Mouse (Mus musculus): Measurements from ENCODE around the gene Chmp2a. TPM values are rescaled to one million over a fixed set of nuclear protein-coding genes. Genes with fewer than 3 reads are reported as not detected.

Gene Chmp2a
- polyA plus RNA-seq, 1 experiment from 2014 or later: 146 TPM

DNA sequence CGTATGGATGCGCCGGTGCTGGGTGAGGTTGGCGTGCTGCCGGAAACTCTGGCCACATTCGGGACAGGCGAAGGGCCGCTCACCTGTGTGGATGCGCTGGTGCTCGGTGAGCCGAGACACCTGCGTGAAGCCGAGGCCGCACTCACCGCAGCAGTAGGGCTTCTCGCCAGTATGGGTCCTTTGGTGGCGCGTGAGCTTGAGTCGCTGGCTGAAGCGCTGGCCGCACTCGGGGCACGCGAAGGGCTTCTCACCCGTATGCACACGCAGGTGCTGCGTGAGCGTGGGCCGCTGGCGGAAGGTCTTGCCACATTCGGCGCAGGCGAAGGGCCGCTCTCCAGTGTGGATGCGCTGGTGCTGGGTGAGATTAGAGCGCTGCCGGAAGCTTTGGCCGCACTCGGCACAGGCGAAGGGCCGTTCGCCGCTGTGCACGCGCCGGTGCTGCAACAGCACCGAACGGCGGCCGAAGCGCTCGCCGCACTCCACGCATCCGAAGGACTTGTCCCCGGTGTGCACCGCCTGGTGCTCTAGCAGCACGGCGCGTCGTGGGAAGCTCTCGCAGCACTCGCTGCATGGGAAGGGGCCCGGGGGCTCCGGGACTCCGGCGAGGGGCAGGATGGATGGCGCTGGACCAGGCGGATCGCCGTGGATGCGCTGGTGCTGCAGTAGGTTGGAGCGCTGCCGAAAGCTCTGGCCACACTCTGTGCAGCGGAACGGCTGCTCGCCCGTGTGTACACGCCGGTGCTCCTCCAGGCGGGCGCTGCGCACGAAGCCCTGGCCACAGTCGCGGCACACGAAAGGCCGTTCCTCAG lies 9.0 kb upstream of the Chmp2a start:
- peak; percentile 41 for ATAC-seq (replicated peaks; ENCODE audit: low FRiP score)

DNA sequence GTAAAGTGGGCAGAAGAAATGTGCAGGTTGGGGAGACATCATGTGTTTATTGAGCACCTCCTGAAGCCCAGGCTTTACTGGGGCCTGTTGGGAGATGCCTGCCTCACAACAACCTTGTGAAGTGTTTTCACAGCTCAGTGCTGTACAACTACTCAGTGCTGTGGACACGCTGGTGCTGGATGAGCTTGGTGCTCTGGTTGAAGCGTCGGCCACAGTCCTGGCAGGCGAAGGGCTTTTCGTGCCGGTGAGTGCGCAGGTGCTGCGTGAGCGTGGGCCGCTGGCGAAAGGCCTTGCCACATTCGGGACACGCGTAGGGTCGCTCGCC lies 8.5 kb upstream of the Chmp2a start:
- no peak overlapping the region for H3K9ac ChIP-seq
- whole genome bisulfite sequencing: 41% methylated on average over 16 of the region's 16 CpGs
- peak overlapping the region; percentile 94 for H3K4me2 ChIP-seq
- H3K36me3 ChIP-seq: no peaks in the 10 kb centered on the region
- H3K27me3 ChIP-seq: peaks cover 44% of the 10 kb centered on the region
- no peaks in the 10 kb centered on the region for H3K9me3 ChIP-seq (replicated peaks)
- H3K27ac ChIP-seq: no peak overlapping the region
- H3K4me3 ChIP-seq (replicated peaks): peak overlapping the region; percentile 50
- peaks cover 27% of the 10 kb centered on the region for H3K4me1 ChIP-seq
- ATAC-seq (replicated peaks; ENCODE audit: low FRiP score): no peak

More for the DNA sequence above, 9.0 kb upstream of the Chmp2a start:
- no peak overlapping the region for H3K27ac ChIP-seq
- WGBS: 5% methylated on average over 88 of the region's 88 CpGs
- no peaks in the 10 kb centered on the region for H3K9me3 ChIP-seq (replicated peaks)
- peak overlapping the region; percentile 50 for H3K4me3 ChIP-seq (replicated peaks)
- H3K4me2 ChIP-seq: peak overlapping the region; percentile 94
- peak overlapping the region; percentile 64 for H3K9ac ChIP-seq
- peaks cover 25% of the 10 kb centered on the region for H3K4me1 ChIP-seq
- no peaks in the 10 kb centered on the region for H3K36me3 ChIP-seq
- peaks cover 44% of the 10 kb centered on the region for H3K27me3 ChIP-seq

DNA sequence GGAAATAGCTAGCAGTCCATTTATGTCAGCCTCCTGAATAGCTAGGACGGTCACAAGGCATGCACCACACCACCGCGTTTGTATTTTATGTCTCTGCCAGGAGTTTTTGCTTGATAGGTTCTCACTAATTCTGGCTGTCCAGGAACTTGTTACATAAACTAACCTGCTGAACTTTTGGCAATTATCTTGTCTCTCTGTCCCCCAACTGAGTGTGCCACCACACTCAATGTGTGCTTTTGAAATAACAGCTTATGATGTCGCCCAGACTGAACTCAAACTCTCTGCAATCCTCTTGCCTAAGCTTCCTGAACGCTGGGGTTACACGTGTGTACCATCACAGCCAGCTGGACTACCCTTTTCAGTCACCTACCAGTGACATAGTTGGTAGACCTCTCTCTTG lies 7.9 kb upstream of the Chmp2a start:
- Histone ChIP-seq H3K4me2 (no peak overlapping the region), H3K4me3 (replicated peaks) (no peak overlapping the region), H3K4me1 (peaks cover 27% of the 10 kb centered on the region), H3K9me3 (replicated peaks) (no peaks in the 10 kb centered on the region), H3K27ac (no peak overlapping the region), H3K36me3 (no peaks in the 10 kb centered on the region), H3K27me3 (peaks cover 44% of the 10 kb centered on the region), H3K9ac (no peak overlapping the region)
- ATAC-seq (replicated peaks; ENCODE audit: low FRiP score): no peak
- WGBS: 79% methylated on average over 6 of the region's 6 CpGs

DNA sequence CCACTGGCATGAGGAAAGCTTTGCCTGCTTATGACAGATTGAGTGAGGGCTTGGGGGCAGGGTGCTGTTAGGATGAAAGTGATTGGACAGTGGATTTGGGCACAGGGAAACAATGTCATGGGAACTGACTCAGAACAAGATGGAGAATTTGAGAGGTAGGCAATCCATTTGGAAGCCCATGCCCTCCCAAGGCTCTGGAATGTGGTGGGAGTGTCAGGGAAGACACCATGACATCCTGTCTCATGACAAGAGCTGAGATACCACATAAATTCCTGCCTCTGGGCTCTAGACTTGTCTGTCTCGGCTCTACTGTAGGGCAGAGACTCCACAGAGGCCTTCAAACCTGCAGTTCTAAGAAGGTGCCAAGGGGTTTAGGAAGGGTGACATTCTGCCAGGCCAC lies 6.6 kb upstream of the Chmp2a start:
- H3K4me2 ChIP-seq: no peak overlapping the region
- no peak overlapping the region for H3K27ac ChIP-seq
- peaks cover 3% of the 10 kb centered on the region for H3K36me3 ChIP-seq
- peaks cover 35% of the 10 kb centered on the region for H3K4me1 ChIP-seq
- H3K27me3 ChIP-seq: peaks cover 44% of the 10 kb centered on the region
- WGBS: 46% methylated on average over 1 of the region's 1 CpGs
- H3K4me3 ChIP-seq (replicated peaks): no peak overlapping the region
- H3K9ac ChIP-seq: no peak overlapping the region
- ATAC-seq (replicated peaks; ENCODE audit: low FRiP score): no peak
- H3K9me3 ChIP-seq (replicated peaks): no peaks in the 10 kb centered on the region

DNA sequence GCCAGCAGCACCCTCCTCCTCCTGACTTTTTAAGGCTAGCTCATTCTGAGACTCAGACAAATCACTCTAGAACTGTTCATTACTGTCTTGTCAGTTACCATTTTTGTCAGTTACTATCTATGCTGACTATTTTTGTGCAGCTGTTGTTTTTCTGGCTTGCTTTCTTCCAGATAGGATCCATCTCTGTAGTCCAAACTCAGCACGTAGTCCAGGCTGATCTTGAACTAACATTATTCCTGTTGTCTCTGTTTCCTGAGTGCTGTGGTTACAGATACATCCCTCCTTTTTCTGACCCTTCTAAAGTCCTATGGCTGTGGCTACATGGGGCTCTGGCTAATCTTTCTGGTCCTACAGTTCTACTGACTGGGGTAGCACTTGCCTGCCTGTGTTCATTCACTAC lies 4.6 kb upstream of the Chmp2a start:
- Histone ChIP-seq H3K36me3 (peaks cover 17% of the 10 kb centered on the region), H3K9me3 (replicated peaks) (no peaks in the 10 kb centered on the region)
- WGBS: 74% methylated on average over 1 of the region's 1 CpGs

DNA sequence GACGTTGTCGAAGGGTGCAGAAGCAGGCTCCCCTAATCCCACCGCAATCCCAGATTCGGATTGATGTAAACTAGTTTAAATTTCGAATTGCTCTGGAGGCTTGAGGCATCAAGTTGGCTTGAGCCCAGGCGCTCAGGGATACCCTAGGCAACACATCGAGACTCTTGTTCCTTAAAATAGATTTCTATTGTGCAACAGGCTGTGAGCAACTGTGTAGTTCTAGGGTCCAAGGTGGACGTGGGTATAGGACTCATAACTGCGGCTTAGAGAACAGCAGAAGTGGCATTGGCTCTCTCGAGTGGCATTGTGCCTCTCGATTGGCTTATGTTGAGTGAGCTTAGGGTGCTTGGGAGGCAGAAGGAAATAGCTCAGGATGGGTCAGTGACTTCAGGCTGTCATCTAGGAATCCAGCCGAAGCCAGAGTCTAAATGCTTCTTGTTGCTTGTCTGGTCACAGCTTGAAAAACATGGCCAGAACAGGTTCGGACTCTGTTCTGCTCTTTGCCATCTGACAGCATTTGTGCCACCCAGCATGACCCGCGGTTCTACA lies 4.1 kb upstream of the Chmp2a start:
- Histone ChIP-seq H3K4me1 (peaks cover 46% of the 10 kb centered on the region), H3K27ac (peak overlapping the region; percentile 100), H3K9ac (peak overlapping the region; percentile 99), H3K36me3 (peaks cover 17% of the 10 kb centered on the region), H3K4me3 (replicated peaks) (peak overlapping the region; percentile 84), H3K4me2 (peak overlapping the region; percentile 72), H3K9me3 (replicated peaks) (no peaks in the 10 kb centered on the region), H3K27me3 (peaks cover 23% of the 10 kb centered on the region)
- ATAC-seq (replicated peaks; ENCODE audit: low FRiP score): no peak
- 16% methylated on average over 15 of the region's 15 CpGs for WGBS

More for the DNA sequence above, 4.6 kb upstream of the Chmp2a start:
- H3K4me1 ChIP-seq: peaks cover 46% of the 10 kb centered on the region
- peak overlapping the region; percentile 99; the same call in 1 of the 2 replicates for H3K9ac ChIP-seq
- peaks cover 28% of the 10 kb centered on the region for H3K27me3 ChIP-seq
- H3K4me3 ChIP-seq (replicated peaks): peak overlapping the region; percentile 84
- ATAC-seq (replicated peaks; ENCODE audit: low FRiP score): no peak
- peak overlapping the region; percentile 72 for H3K4me2 ChIP-seq
- H3K27ac ChIP-seq: peak overlapping the region; percentile 100

DNA sequence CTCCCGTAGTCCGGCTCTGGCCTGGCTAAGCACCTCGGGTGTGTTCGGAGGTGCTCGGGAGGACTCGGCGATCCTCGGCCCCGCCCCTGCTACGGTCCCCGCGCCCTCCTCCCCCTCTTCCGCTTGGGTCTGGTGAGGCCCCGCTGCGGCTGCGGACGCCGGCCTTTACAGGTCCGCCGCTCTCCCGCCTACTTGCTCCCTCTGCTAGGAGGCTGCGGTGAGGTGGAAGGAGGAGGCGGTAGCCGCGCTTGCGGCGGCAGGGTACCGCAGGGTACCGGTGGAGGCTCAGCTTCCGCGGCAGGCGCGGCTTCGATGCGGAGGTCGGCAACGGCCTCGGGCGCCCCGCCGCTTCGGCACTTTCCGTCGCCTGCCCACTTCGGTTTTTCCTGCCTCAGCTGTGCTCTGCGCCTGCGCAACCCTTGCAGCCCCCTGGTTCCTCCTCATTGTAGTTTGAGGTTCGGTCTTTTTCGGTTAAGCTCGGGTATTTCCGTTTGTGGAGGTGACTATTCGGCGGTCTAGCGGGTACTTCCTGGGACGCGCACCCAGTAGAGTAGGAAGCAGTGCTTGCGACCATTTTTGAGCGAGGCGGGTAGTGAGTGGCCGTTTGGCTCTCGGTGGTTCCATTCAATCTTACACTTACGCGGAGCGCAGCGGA lies 3.4 kb upstream of the Chmp2a start, which contains the start of gene Ube2m:
Ube2m (minus strand) TSS at position 375 of the 655 bp plus-strand sequence.
- Histone ChIP-seq H3K4me3 (replicated peaks) (peak within 1 kb of the TSS; percentile 84), H3K9me3 (replicated peaks) (no peaks in the 10 kb centered on the region), H3K4me1 (peaks cover 47% of the 10 kb centered on the region), H3K36me3 (peaks cover 24% of the 10 kb centered on the region), H3K9ac (peak within 1 kb of the TSS; percentile 99), H3K27ac (peak within 1 kb of the TSS; percentile 100), H3K27me3 (peaks cover 17% of the 10 kb centered on the region), H3K4me2 (peak within 1 kb of the TSS; percentile 72)
- WGBS: under 1% methylated on average over 56 of the region's 65 CpGs
- peak; percentile 94 for ATAC-seq (replicated peaks; ENCODE audit: low FRiP score)

DNA sequence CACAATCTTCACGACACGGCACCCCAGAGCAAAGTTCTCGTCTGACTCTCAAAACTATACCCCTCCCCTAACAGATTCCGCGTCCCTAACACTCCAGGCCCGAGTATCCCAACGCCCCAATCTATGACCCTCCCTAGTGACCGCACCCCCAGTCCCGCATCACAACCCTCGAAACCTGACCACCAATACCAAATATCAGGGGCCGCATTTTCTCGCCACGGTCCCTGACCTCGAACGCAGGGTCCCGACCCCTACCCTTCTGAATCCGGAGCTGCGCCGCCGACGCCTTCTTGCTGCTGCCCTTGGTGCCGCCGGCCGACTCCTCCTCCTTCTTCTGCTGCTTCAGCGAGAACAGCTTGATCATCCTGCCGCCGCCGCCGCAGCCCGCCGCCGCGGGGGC lies 2.8 kb upstream of the Chmp2a start:
- peaks cover 53% of the 10 kb centered on the region for H3K4me1 ChIP-seq
- peaks cover 30% of the 10 kb centered on the region for H3K36me3 ChIP-seq
- H3K9ac ChIP-seq: peak overlapping the region; percentile 99
- peak; percentile 5; the same call in 1 of the 2 replicates for ATAC-seq (replicated peaks; ENCODE audit: low FRiP score)
- H3K27me3 ChIP-seq: peaks cover 10% of the 10 kb centered on the region
- peak overlapping the region; percentile 84 for H3K4me3 ChIP-seq (replicated peaks)
- H3K9me3 ChIP-seq (replicated peaks): no peaks in the 10 kb centered on the region
- peak overlapping the region; percentile 100 for H3K27ac ChIP-seq
- under 1% methylated on average over 29 of the region's 33 CpGs for WGBS
- H3K4me2 ChIP-seq: peak overlapping the region; percentile 72

DNA sequence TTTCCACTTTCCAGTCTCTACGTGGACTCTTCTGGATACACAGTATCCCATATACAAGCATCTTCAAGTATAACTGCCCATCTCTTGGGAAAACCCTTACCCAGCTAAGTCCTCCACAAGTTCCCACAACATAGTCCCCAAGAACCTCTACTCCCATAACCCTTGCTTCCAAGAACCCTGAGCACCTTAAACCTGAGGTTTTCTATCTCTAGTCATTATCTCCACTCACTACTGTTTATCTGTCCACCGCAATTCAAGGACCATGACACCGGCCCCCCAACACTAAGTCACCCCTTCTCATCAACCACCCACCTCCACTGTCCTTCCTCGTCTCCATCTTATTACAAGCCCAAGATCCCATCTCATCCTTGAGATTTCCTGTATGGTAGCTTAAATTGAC lies 2.2 kb upstream of the Chmp2a start:
- Histone ChIP-seq H3K4me3 (replicated peaks) (peak overlapping the region; percentile 84), H3K9me3 (replicated peaks) (no peaks in the 10 kb centered on the region), H3K27me3 (peaks cover 4% of the 10 kb centered on the region; the same call in 1 of the 2 replicates), H3K4me2 (peak overlapping the region; percentile 72), H3K4me1 (peaks cover 56% of the 10 kb centered on the region), H3K9ac (peak overlapping the region; percentile 99), H3K36me3 (peaks cover 36% of the 10 kb centered on the region), H3K27ac (peak overlapping the region; percentile 100; the same call in 1 of the 2 replicates)
- no peak for ATAC-seq (replicated peaks; ENCODE audit: low FRiP score)
- WGBS: 37% methylated on average over 4 of the region's 4 CpGs

DNA sequence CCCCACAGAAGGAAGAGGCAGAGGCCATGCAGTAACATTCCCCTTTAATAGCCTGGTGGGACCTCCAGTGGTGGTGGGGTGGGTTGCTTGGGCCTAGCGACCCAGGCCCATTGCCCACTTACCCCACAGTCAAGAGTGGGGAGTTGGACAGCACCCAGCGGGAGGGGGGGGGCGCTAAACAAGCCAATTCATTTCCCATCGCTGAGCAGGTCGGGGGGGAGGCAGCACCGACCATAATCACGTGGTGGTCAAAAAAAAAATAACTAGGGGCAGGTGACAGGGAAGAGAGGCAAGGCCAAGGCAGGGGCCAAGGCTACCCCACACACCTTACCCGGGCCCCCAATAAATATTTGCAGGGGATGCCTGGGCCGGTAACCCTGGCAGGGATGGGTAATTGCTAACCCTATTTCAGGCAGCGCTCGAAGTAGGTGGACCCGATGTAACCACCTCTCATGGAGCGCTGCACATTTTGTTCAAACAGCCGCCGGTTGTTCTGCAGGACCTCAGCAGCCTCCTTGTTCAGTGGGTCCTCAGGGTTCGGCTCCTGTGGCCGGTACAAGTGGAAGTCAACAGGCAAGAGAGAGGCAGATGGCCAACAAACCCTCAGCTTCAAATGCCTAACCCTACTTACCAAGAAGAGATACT lies 726 bp upstream of the Chmp2a start:
- Histone ChIP-seq H3K9me3 (replicated peaks) (no peaks in the 10 kb centered on the region), H3K4me2 (peak overlapping the region; percentile 89), H3K4me3 (replicated peaks) (peak overlapping the region; percentile 84), H3K27ac (peak overlapping the region; percentile 96), H3K4me1 (peaks cover 56% of the 10 kb centered on the region), H3K9ac (peak overlapping the region; percentile 1; the same call in 1 of the 2 replicates), H3K36me3 (peaks cover 51% of the 10 kb centered on the region), H3K27me3 (no peaks in the 10 kb centered on the region)
- WGBS: 90% methylated on average over 17 of the region's 17 CpGs
- ATAC-seq (replicated peaks; ENCODE audit: low FRiP score): no peak

DNA sequence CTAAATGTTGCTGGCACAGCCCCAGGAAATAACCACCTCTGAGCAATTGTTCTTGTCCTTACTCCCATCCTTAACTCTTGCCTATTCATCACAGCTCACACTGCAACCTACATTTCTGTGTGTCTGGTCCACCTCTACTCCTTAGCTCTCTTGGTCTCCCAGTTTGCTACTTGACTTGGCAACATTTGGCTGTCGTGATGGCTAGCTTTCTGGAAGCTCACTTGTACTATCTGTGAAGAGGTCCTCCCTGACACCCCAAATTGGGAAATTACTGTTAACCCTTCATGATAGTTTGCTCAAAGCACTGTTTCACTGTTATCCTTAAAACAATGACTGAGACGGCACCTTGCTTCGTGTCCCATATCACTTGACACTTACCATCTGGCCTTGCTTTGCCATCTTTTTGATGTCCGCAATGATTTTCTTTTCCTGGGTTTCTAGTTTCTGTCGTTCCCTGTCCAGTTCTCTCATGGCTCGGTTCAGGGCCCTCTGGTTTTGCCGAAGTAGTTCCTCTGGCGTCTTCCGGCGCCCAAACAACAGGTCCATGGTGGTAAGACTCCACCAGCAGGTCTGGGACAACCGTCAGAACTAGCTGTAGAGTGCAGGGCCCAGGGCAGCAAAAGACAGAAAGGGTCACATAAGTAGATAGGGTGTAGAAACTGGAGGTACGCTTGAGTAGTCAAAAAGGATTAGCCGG lies 1.0 kb downstream of the Chmp2a start:
- WGBS: 37% methylated on average over 13 of the region's 13 CpGs
- Histone ChIP-seq H3K4me1 (peaks cover 53% of the 10 kb centered on the region), H3K9me3 (replicated peaks) (no peaks in the 10 kb centered on the region), H3K27ac (peak overlapping the region; percentile 96), H3K4me2 (peak overlapping the region; percentile 89), H3K27me3 (no peaks in the 10 kb centered on the region), H3K4me3 (replicated peaks) (peak overlapping the region; percentile 68), H3K9ac (peak overlapping the region; percentile 77), H3K36me3 (peaks cover 68% of the 10 kb centered on the region)
- no peak for ATAC-seq (replicated peaks; ENCODE audit: low FRiP score)

Measured in kidney, embryonic 15.5 days (tissue).